Mouse (Mus musculus) E14TG2a.4 (cell line): Measurements from ENCODE around the gene Myo3b.
A peak's percentile ranks its signal among the peaks of the same experiment; 100 is the strongest.

Source experiments
- H3K27me3 ChIP-seq: 2 replicates; pipeline ENCODE4 v1.6.1; 2014; ENCODE audit warnings: low read length, control low read depth; ENCODE audit not compliant: insufficient read depth
- H3K36me3 ChIP-seq: 2 replicates; pipeline ENCODE4 v1.6.1; 2014; ENCODE audit warnings: low read length, control low read depth; ENCODE audit not compliant: insufficient read depth
- H3K4me1 ChIP-seq: replicated peaks from 2 replicates; pipeline ENCODE4 v1.6.1; 2014; ENCODE audit warnings: low read depth, low read length, control low read depth
- H3K4me3 ChIP-seq: replicated peaks from 2 replicates; pipeline ENCODE4 v1.5.1; 2014; ENCODE audit warnings: mild to moderate bottlenecking, low read length
- H3K9me3 ChIP-seq: 2 replicates; pipeline ENCODE4 v1.6.1; 2014; ENCODE audit warnings: low read length, control low read depth
- CTCF ChIP-seq: conservative IDR thresholded peaks from 2 replicates; pipeline ENCODE4 v1.5.1; 2014; ENCODE audit warnings: low read length
- NANOG ChIP-seq: IDR thresholded peaks from 2 replicates; pipeline ENCODE4 v1.6.1; 2014; ENCODE audit warnings: borderline replicate concordance, low read length, mixed read lengths
- POU5F1 ChIP-seq: IDR thresholded peaks from 2 replicates; pipeline ENCODE4 v1.6.1; 2014; ENCODE audit warnings: low read length, borderline replicate concordance

Myo3b gene

GRCm38 (mm10) chr2:70471861-70472620 lies 433.1 kb downstream of the Myo3b start:
- H3K9me3 ChIP-seq: no peaks in the 10 kb centered on the region
- TF ChIP-seq POU5F1: no peak
- TF ChIP-seq CTCF: no peak
- TF ChIP-seq NANOG: no peak
- peaks cover 78% of the 10 kb centered on the region for H3K27me3 ChIP-seq
- peak overlapping the region; percentile 71 for H3K4me3 ChIP-seq
- peaks cover 46% of the 10 kb centered on the region for H3K4me1 ChIP-seq
- H3K36me3 ChIP-seq: no peaks in the 10 kb centered on the region
